Mouse (Mus musculus) MEL (cell line): ENCODE measurements around the gene Qprt. TPM values are rescaled to one million over a fixed set of nuclear protein-coding genes. Genes with fewer than 3 reads are reported as not detected.

Experiments
- DNase-seq: peaks from one replicate; pipeline ENCODE4 v3.0.0; 2011; ENCODE audit warnings: low read depth, low spot score
- H3K27ac ChIP-seq: 2 replicates; pipeline ENCODE4 v1.5.1; 2012; ENCODE audit warnings: low read depth, mild to moderate bottlenecking, control low read depth, low read length, moderate library complexity; ENCODE audit not compliant: control insufficient read depth
- H3K27me3 ChIP-seq, 2 experiments: fragments of 150-350 bp in 1 of 2; sonication (generic) in 1 of 2; 2 replicates each; pipeline ENCODE4 v1.6.1; 2012; ENCODE audit warnings: low read length in 2 of 2, mild to moderate bottlenecking in 2 of 2, improper control_type of control experiment in 1 of 2, moderate library complexity in 1 of 2; ENCODE audit not compliant: insufficient read depth in 2 of 2, control insufficient read depth in 1 of 2
- H3K36me3 ChIP-seq, 2 experiments: 2 replicates each; pipeline ENCODE4 v1.6.1; 2012 to 2014; ENCODE audit warnings: low read length in 2 of 2, improper control_type of control experiment in 1 of 2, inconsistent platforms in 1 of 2, mild to moderate bottlenecking in 1 of 2; ENCODE audit not compliant: insufficient read depth in 2 of 2, control insufficient read depth in 1 of 2
- H3K4me1 ChIP-seq, 2 experiments: fragments of 150-350 bp in 1 of 2; sonication (generic) in 1 of 2; 2 replicates each; pipeline ENCODE4 v1.6.1; 2012; ENCODE audit warnings: low read length in 2 of 2, improper control_type of control experiment in 1 of 2, mild to moderate bottlenecking in 1 of 2; ENCODE audit not compliant: insufficient read depth in 2 of 2, control insufficient read depth in 1 of 2
- H3K4me3 ChIP-seq, 2 experiments: fragments of 150-350 bp in 1 of 2; sonication (generic) in 1 of 2; 2 replicates each; pipeline ENCODE4 v1.5.1; 2012; ENCODE audit warnings: low read depth in 2 of 2, low read length in 2 of 2, mild to moderate bottlenecking in 2 of 2, moderate library complexity in 2 of 2, control low read depth in 1 of 2, improper control_type of control experiment in 1 of 2; ENCODE audit not compliant: control insufficient read depth in 1 of 2, insufficient read depth in 1 of 2
- H3K79me2 ChIP-seq: 2 replicates; pipeline ENCODE4 v1.6.1; 2012; ENCODE audit warnings: mild to moderate bottlenecking, low read length, moderate library complexity; ENCODE audit not compliant: control insufficient read depth, poor library complexity, insufficient read depth
- H3K9ac ChIP-seq: 2 replicates; pipeline ENCODE4 v1.6.1; 2012; ENCODE audit warnings: low read depth, mild to moderate bottlenecking, control low read depth, low read length, moderate library complexity; ENCODE audit not compliant: control insufficient read depth, poor library complexity, severe bottlenecking
- H3K9me3 ChIP-seq: fragments of 150-350 bp; sonication (generic); replicated peaks from 2 replicates; pipeline ENCODE4 v1.6.1; 2012; ENCODE audit warnings: mild to moderate bottlenecking, low read length, improper control_type of control experiment, moderate library complexity; ENCODE audit not compliant: insufficient read depth
- BHLHE40 ChIP-seq: IDR thresholded peaks from 2 replicates; pipeline ENCODE4 v1.6.1; 2012; ENCODE audit warnings: low read depth, mild to moderate bottlenecking, inconsistent platforms, low read length, improper control_type of control experiment, borderline replicate concordance
- CHD2 ChIP-seq: IDR thresholded peaks from 2 replicates; pipeline ENCODE4 v1.6.1; 2011; ENCODE audit warnings: low read length, improper control_type of control experiment
- CTCF ChIP-seq, 3 experiments: IDR thresholded peaks in 2 of 3; conservative IDR thresholded peaks in 1 of 3; 2 replicates each; pipeline ENCODE4 v1.5.1; 2011 to 2012; ENCODE audit warnings: low read length in 3 of 3, low read depth in 2 of 3, mild to moderate bottlenecking in 2 of 3, improper control_type of control experiment in 1 of 3, inconsistent platforms in 1 of 3, mixed read lengths in 1 of 3, moderate library complexity in 1 of 3; ENCODE audit not compliant: control insufficient read depth in 1 of 3, insufficient read depth in 1 of 3, poor library complexity in 1 of 3, severe bottlenecking in 1 of 3
- ETS1 ChIP-seq: IDR thresholded peaks from 2 replicates; pipeline ENCODE4 v1.6.1; 2012; ENCODE audit warnings: low read depth, mild to moderate bottlenecking, inconsistent platforms, low read length, improper control_type of control experiment, moderate library complexity
- GATA1 ChIP-seq: IDR thresholded peaks from 2 replicates; pipeline ENCODE4 v1.6.1; 2011; ENCODE audit warnings: low read depth, low read length, improper control_type of control experiment
- MEF2A ChIP-seq: IDR thresholded peaks from 2 replicates; pipeline ENCODE4 v1.6.1; 2014; ENCODE audit warnings: low read depth, mild to moderate bottlenecking, inconsistent platforms, low read length, improper control_type of control experiment; ENCODE audit not compliant: poor library complexity, insufficient replicate concordance, severe bottlenecking; ENCODE audit errors: extremely low read depth
- MXI1 ChIP-seq: IDR thresholded peaks from 2 replicates; pipeline ENCODE4 v1.6.1; 2011; ENCODE audit warnings: mild to moderate bottlenecking, low read depth, low read length, improper control_type of control experiment
- NRF1 ChIP-seq: IDR thresholded peaks from 2 replicates; pipeline ENCODE4 v1.6.1; 2014; ENCODE audit warnings: low read depth, mild to moderate bottlenecking, inconsistent platforms, low read length, improper control_type of control experiment, moderate library complexity; ENCODE audit not compliant: poor library complexity, insufficient read depth, severe bottlenecking
- RAD21 ChIP-seq: IDR thresholded peaks from 2 replicates; pipeline ENCODE4 v1.6.1; 2011; ENCODE audit warnings: mild to moderate bottlenecking, low read depth, low read length, improper control_type of control experiment
- USF2 ChIP-seq, 2 experiments: IDR thresholded peaks; 2 replicates each; pipeline ENCODE4 v1.6.1; 2011 to 2012; ENCODE audit warnings: improper control_type of control experiment in 2 of 2, low read length in 2 of 2, borderline replicate concordance in 1 of 2, inconsistent platforms in 1 of 2, low read depth in 1 of 2, mild to moderate bottlenecking in 1 of 2; ENCODE audit not compliant: insufficient read depth in 1 of 2
- ZMIZ1 ChIP-seq: IDR thresholded peaks from 2 replicates; pipeline ENCODE4 v1.6.1; 2012; ENCODE audit warnings: low read depth, mild to moderate bottlenecking, inconsistent platforms, low read length, improper control_type of control experiment, moderate library complexity
- ZNF384 ChIP-seq: IDR thresholded peaks from 2 replicates; pipeline ENCODE4 v1.6.1; 2012; ENCODE audit warnings: low read depth, mild to moderate bottlenecking, inconsistent platforms, low read length, improper control_type of control experiment
- polyA plus RNA-seq, 2 experiments: library from polyadenylated mRNA; stranded (reverse) in 1 of 2; unstranded in 1 of 2; fragments of >175 nt in 1 of 2; fragments of >200 nt in 1 of 2; gene quantifications; 2 replicates each; pipeline versions ENCODE4 v1.2.1 to v1.2.4; 2012; ENCODE audit warnings: low replicate concordance in 2 of 2, low read depth in 1 of 2; ENCODE audit not compliant: insufficient read length in 2 of 2, insufficient read depth in 1 of 2, missing spikeins in 1 of 2
- total RNA-seq: library from RNA; depleted of rRNA; stranded (reverse); fragments of 300-350 nt; gene quantifications from 2 replicates; pipeline ENCODE4 v1.2.3, GENCODE M21; 2012

Qprt gene
- total and polyA plus RNA-seq, 3 experiments = 2.7 to 3.7 TPM; not detected in 1

GRCm38 (mm10) chr7:127116331-127116935, 5.6 kb downstream of the Qprt start:
- H3K9ac ChIP-seq = no peak overlapping the region
- TF ChIP-seq RAD21 (no peak), USF2 (IDR thresholded peaks at IDR 0.05; ENCODE audit: borderline replicate concordance in 1 of 2, insufficient read depth in 1 of 2, low read depth in 1 of 2, low read length in 2 of 2) (no peak), NRF1 (no peak), ZMIZ1 (no peak), CHD2 (no peak), CTCF (IDR thresholded peaks at IDR 0.05 in 2 of 3, conservative IDR thresholded peaks at IDR 0.05 in 1 of 3; ENCODE audit: control insufficient read depth in 1 of 3, insufficient read depth in 1 of 3, low read depth in 2 of 3, low read length in 3 of 3, poor library complexity in 1 of 3, severe bottlenecking in 1 of 3) (no peak)
- TF ChIP-seq, all 39 proteins: peak for 0
- H3K4me3 ChIP-seq = no peak overlapping the region
- no peaks in the 10 kb centered on the region for H3K9me3 ChIP-seq
- no peaks in the 10 kb centered on the region for H3K27me3 ChIP-seq
- peaks cover 0 to 17% of the 10 kb centered on the region in 2 experiments; a peak in 2 of 4 replicates for H3K36me3 ChIP-seq
- H3K79me2 ChIP-seq = no peaks in the 10 kb centered on the region
- DNase-seq = no peak
- no peak overlapping the region for H3K27ac ChIP-seq
- peaks cover 2 to 28% of the 10 kb centered on the region in 2 experiments; a peak in 3 of 4 replicates for H3K4me1 ChIP-seq

GRCm38 (mm10) chr7:127114920-127115319, 7.1 kb downstream of the Qprt start:
- TF ChIP-seq USF2 (IDR thresholded peaks at IDR 0.05; ENCODE audit: borderline replicate concordance in 1 of 2, insufficient read depth in 1 of 2, low read depth in 1 of 2, low read length in 2 of 2) (no peak), ZNF384 (no peak), MXI1 (no peak), CTCF (IDR thresholded peaks at IDR 0.05 in 2 of 3, conservative IDR thresholded peaks at IDR 0.05 in 1 of 3; ENCODE audit: control insufficient read depth in 1 of 3, insufficient read depth in 1 of 3, low read depth in 2 of 3, low read length in 3 of 3, poor library complexity in 1 of 3, severe bottlenecking in 1 of 3) (no peak), BHLHE40 (no peak), MEF2A (no peak), ETS1 (no peak), GATA1 (no peak)
- DNase-seq = no peak
- no peaks in the 10 kb centered on the region for H3K27me3 ChIP-seq
- H3K79me2 ChIP-seq = no peaks in the 10 kb centered on the region
- H3K9ac ChIP-seq = no peak overlapping the region
- no peak overlapping the region for H3K4me3 ChIP-seq
- peaks cover 2 to 28% of the 10 kb centered on the region in 2 experiments; a peak in 3 of 4 replicates for H3K4me1 ChIP-seq
- H3K27ac ChIP-seq = no peak overlapping the region
- H3K36me3 ChIP-seq = peaks cover 0 to 17% of the 10 kb centered on the region in 2 experiments; a peak in 2 of 4 replicates
- H3K9me3 ChIP-seq = no peaks in the 10 kb centered on the region
